25 mouse cellular contexts compared by ENCODE assay signal in the genomic region with DNA sequence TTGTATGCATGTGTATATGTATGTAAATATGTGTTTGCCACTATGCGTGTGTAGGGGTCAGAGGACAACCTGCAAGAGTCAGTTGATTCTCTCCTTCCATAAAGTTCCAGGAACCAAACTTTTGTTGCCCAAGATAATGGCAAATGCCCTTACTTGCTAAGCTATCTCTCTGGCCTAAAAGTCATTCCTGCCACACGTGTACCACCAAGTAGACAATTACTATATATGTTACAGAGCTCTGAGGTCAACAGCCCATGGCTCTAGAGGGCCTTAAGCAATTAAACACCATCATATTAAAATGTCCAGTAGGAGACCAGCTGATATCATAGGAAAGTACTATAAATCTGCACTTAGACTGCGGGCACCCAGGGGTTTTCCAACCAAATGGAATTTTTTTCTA.
"Had no signal": no experiment of that assay in that cellular context is flagged by ENCODE, and none has a peak within 500 bp of the region (broad histone marks: within the 10 kb centered on the region; RNA-seq: fewer than 3 reads in every experiment).

No protein-coding gene starts in this region.

- H3K4me1 ChIP-seq: hindbrain, embryonic 13.5 days; hindbrain, embryonic 15.5 days; kidney, embryonic 15.5 days; limb, embryonic 12.5 days had no signal

- H3K27ac ChIP-seq: gastrocnemius, adult 2 months; heart, embryonic 10.5 days; hindbrain, embryonic 13.5 days; hindbrain, embryonic 15.5 days; hindbrain, postnatal 0 days; kidney, embryonic 15.5 days; kidney, postnatal 0 days; limb, embryonic 12.5 days; liver, embryonic 12.5 days; liver, embryonic 15.5 days had no signal

- H3K9ac ChIP-seq: heart, embryonic 12.5 days; hindbrain, embryonic 13.5 days; hindbrain, embryonic 15.5 days; kidney, embryonic 15.5 days; limb, embryonic 12.5 days; liver, embryonic 12.5 days; liver, embryonic 15.5 days had no signal

- DNase-seq: gastrocnemius, adult 2 months; gastrocnemius, postnatal 10 days; gastrocnemius, postnatal 25 days; heart, adult 18-20 months; heart, postnatal 10 days; heart, postnatal 36 days; kidney, adult 11 months; kidney, adult 2 months; kidney, adult 9 months; kidney, postnatal 14 days; kidney, postnatal 36 days; layer of hippocampus, adult 9-11 months; layer of hippocampus, postnatal 36 days; left cerebral cortex, postnatal 4 days had no signal

- ATAC-seq: hindbrain, postnatal 0 days; intestine, embryonic 16.5 days; liver, embryonic 12.5 days had no signal

- H3K27me3 ChIP-seq: heart, embryonic 12.5 days; hindbrain, embryonic 13.5 days; hindbrain, embryonic 15.5 days; kidney, embryonic 15.5 days; limb, embryonic 12.5 days; liver, embryonic 12.5 days; liver, embryonic 15.5 days had no signal

- H3K36me3 ChIP-seq: heart, embryonic 10.5 days; heart, embryonic 12.5 days; hindbrain, embryonic 13.5 days; hindbrain, embryonic 15.5 days; kidney, embryonic 15.5 days; limb, embryonic 12.5 days; liver, embryonic 12.5 days; liver, embryonic 15.5 days had no signal

- H3K4me2 ChIP-seq: heart, embryonic 12.5 days; hindbrain, embryonic 13.5 days; hindbrain, embryonic 15.5 days; kidney, embryonic 15.5 days; limb, embryonic 12.5 days; liver, embryonic 12.5 days; liver, embryonic 15.5 days had no signal

- H3K9me3 ChIP-seq: heart, embryonic 10.5 days; heart, embryonic 12.5 days; hindbrain, embryonic 13.5 days; hindbrain, embryonic 15.5 days; kidney, embryonic 15.5 days; limb, embryonic 12.5 days; liver, embryonic 12.5 days; liver, embryonic 15.5 days had no signal

- H3K4me3 ChIP-seq: gastrocnemius, adult 2 months; heart, embryonic 10.5 days; heart, embryonic 12.5 days; hindbrain, embryonic 13.5 days; hindbrain, embryonic 15.5 days; kidney, embryonic 15.5 days; limb, embryonic 12.5 days; liver, embryonic 12.5 days; liver, embryonic 15.5 days had no signal
